Mouse (Mus musculus): ENCODE measurements around the gene Tcf7l2. TPM values are rescaled to one million over a fixed set of nuclear protein-coding genes. Genes with fewer than 3 reads are reported as not detected.

Gene Tcf7l2
- total RNA-seq, 4 experiments from 2014 or later: 10.0 to 14.7 (median 12.3) TPM

DNA sequence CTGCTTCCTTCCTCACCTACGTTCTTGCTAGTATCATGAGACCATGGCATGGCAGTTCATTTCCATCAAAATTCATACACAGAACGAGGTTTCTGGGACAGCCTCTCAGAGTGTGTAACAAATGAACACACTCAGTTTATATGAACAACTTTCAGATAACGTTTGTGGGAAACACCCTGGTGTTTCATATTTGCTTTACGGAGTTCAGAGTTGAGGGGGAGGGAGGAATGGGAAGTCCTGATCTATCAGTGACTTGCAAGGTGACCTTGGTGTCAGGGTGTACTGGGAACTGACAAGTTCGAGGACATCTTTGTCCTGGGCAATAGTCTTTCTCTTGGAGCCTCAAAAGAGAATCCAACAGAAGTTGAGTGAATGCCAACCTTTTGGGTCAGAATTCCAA is 197.5 kb downstream of the Tcf7l2 start:
- no peak for DNase-seq (ENCODE audit: low spot score)

DNA sequence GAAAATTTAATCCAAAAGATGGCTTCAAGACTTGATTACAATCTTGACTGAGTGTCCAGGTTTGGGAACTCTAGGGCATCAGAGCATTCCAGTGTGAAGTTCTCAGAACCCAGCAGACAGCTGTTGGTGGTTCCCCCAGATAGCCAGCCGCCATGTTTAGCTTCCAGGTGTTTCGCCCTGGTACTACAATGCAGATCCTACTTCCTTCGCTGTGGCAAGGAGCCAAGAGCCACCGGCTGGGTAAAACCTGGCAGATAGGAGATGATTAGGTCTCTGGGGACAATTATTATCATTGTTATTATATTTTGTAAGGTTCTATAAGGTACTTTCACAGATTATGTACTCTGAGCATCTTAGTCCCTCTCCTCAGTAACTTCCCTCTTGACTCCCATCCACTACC is 198.1 kb downstream of the Tcf7l2 start:
- DNase-seq (ENCODE audit: low spot score): no peak

DNA sequence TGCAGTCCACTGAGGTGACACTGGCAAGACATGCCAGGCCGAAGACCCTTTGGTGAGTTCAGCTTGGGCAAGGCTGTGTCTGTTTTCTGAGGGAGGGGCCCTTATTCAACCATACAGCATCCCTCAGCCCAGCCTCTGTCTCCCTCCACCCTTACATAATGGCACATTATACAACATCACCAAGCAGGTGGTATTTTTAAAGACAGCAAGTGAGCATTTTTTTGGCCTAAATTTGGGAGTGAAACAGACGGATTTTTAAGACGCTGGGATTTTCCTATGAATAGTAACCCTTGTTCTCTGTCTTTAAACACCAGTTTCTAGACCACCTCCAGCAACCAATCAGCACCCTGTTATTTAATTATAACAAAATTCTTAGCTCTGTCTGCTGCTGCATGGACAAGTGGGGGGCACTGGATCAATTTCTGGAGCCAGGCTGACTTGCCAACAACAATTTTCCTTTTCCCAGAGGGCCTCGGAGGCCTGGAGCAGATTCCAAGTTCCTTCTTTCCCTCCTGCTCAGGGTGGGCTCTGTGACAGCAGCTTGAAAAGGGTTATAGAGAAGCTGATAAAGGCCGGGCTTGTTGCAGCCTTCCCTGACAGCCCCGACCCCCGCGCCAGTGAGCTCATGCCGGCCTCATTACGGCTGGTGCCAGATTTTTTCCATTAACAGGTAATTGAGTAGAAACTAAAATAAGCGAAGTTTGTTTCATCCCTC is 199.1 kb downstream of the Tcf7l2 start:
- no peak for DNase-seq (ENCODE audit: low spot score)

DNA sequence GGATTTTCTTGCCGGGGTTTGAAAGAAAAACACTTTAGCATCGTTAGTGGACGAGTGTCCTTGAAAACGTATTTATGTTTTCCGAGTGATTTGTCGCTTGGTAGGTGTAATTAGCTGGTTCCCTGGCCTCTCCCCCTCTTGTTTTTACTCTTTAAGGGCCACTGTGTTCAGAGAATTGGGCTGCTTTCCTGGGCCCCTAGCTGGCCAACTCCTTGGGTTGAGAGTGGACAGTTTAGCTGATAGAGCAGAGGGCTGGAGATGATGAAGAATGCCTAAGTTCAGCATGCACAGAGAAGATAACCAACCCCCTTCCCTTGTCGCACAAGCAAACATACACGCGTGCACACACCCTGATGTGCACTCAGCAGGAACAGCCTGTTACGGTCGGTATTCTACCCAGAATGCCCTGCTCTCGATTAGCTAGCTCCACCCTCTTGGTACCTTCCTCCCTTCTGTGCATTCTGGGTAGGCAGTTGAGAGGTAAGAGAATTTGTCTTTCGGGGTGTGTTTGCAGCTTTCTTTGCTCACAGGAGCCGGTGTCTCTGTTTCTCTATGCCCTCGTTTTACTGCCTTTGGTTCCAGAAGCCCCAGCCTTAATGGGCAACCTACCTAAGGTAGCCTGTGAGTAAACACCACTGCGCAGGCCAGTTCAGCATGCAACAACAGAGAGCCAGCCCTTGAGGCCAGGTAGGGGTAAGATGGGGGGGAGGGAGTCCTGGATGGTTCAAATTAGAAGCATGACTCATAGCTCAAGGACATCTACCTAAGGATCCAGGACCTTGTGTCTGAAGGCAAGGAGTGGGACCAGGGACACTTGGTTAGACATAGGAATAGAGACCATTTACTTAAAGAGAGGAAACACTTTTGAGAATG is 199.9 kb downstream of the Tcf7l2 start:
- no peak for DNase-seq (ENCODE audit: low spot score)

DNA sequence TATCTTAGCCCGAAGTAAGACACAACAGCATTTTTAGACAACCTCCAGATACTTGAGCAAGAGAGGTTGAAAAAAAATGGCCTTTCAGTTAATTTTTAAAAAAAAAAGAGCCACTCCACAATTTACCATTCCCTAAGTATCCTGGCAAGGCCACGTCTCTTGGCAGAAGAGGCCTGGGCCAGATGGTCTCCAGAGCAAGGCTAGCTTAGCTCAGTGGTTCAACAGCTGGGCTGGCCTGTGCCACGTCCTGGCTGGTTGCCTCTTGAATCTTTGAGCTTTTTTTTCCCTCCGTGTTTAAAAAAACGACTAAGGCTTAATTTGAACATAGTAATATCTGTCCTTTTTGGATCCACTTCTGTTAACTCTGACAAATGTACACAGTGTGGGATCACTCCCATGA is 209.8 kb downstream of the Tcf7l2 start:
- peak; percentile 58 for DNase-seq (ENCODE audit: low spot score)

DNA sequence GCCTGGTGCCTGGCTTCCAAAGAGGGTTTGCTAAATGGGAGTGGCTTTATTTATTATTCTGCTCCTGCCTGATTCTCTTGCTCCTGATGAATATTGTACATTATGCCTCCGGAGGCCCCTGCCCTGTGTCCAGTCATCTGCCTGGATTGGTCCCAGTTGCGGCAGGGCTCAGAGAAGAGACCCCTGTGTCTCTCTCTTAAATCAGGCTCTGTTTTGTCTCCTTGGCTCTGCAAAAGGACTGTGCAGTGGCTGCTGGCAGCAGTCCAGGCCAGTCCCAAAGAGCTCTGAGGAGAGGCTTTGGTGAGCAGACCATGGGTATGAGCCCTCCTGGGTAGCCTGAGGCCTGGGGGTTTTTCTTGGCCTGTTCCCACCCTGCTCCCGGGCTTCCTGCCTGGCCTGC is 211.6 kb downstream of the Tcf7l2 start:
- no peak for DNase-seq (ENCODE audit: low spot score)

DNA sequence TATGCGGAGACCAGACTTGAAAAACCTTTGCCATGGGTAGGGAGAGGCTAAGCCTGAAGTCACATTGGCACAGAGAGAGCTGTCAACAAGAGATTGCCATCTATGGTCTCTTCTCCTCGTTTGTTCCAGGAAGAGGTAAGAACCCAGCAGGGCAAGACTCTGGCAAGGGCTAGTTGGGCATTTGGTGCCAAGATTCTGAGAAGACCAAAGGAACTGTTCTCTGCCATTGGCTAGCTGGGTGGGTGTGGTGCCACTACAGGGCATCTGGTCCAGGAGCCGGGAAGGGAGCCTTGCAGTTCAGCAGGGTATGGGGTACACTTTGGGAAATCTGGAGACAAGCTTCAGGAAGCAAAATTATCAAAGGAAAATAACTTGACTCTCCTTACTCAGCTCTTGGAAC is 213.5 kb downstream of the Tcf7l2 start:
- DNase-seq (ENCODE audit: low spot score): no peak

DNA sequence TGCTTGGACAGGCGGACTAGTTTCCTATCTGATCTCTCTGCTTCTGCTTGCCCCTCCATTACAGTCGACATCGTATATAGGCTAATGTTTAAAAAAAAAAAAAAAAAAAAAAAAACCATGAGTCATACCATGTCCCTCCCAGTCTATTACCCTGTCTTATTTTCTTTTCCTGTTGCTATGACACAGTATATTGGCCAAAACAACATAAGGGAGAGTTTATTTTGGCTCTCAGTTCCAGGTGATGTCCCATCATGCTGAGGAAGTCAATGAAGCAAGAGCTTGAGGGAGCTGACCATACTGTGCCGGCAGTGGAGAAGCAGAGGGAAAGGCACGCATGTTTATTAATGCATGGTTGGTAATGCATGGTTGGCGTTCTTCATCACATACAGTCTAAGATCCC is 215.1 kb downstream of the Tcf7l2 start:
- DNase-seq (ENCODE audit: low spot score): no peak

DNA sequence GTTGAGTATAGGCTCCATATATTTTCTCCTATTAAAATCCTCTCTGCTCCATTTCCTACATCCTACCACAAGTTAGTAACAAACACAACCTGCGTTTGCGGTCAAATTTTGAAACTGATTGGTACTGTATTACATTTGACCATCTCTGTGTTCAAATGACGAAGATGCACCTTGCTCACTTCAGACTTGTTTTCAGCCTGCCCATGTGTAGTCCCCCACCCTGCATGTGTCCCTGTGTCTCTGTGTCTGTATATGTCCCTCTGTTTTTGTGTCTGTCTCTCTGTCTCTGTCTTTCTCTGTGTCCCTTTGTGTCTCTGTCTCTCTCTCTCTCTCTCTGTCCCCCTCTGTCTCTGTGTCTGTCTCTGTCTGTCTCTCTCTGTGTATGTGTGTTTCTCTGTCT is 222.8 kb downstream of the Tcf7l2 start:
- DNase-seq (ENCODE audit: low spot score): no peak

DNA sequence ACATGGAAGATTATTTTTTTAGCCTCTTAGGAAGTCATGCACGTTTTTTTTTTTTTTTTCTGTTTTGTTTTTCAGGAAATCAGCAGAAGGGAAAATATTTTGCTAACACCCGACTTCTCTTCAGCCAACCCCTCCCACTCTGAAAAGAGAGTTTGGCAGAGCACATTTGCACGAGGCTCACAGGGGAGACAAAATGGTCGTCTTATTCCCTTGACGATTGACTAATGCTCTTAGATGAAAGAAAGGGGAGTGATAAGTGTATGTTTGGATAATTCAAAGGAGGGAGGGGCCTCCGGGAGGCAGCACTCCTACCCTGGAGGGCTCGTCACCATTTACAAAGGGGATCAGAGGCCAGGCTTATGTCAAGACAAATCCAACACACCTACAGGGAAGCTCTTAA is 224.4 kb downstream of the Tcf7l2 start:
- DNase-seq (ENCODE audit: low spot score): no peak

DNA sequence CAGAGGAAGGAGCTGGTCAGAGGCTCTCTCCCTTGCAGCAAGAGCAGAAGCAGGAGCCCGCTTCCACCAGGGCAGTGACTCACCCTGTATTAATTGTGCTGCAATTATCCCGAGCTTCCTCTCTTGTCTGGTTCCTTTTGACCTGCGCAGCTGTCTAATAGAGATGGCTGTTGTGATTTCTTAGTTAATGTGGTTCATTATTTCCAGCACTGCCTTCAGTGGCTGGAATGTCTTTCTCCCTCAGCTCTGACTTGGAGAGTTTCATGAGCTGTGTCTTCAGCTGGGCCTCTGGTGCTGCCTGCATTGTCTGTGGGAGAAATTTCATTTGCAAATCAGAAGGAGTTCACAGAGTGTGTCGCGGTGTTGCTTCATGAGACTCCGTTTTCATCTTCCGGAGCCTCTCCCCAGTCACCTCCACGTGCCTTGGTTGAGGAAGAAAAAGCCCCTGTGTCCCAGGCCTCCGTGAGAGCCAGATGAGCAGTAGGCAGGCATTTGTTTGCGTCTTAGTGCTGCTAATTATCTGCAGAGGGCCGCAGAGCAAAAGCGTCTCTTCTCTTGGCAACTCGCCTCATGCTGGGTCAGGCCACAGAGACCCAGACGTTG is 228.4 kb downstream of the Tcf7l2 start:
- no peak for DNase-seq (ENCODE audit: low spot score)

DNA sequence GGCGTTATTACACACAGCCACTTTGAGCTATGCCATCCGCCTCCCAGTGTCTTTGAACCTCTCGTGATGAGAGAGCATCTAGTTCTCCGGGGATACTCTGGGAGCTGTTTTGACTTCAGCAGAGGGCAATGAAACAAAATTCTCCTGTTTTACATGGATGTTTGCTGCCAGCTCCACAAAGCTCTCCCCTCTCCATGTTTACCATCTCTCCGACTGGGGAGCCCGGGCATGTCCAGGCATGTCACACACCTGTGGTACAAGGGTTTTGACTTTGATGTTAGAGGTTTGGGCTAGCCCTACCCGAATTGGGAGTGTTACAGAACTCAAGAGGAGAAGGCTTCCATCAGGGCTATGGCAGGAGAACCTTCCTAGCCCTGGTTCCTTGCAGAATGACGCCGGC is 234.5 kb downstream of the Tcf7l2 start:
- no peak for DNase-seq (ENCODE audit: low spot score)
